Mouse (Mus musculus) Muller cell, postnatal 12 days (primary cell): ENCODE results near the gene Chac2.
"Not testable (repeated sequence)": the region's sequence is repeated elsewhere in the genome, so short reads cannot be mapped to it uniquely, and the experiment has no call there.

Source experiments
- DNase-seq: peaks from one replicate; pipeline ENCODE4 v3.0.0-alpha.2; 2015; ENCODE audit errors: inconsistent ontology term

The Chac2 gene

GRCm38 (mm10) chr11:30985877-30986624 is at the start of gene Chac2:
Chac2 (minus strand) TSS chr11:30986350.
- DNase-seq = peak; percentile 96

GRCm38 (mm10) chr11:31034958-31035357 is 48.8 kb upstream of the Chac2 start:
- no peak for DNase-seq

GRCm38 (mm10) chr11:31017466-31017865 is 31.3 kb upstream of the Chac2 start:
- not testable (repeated sequence) for DNase-seq

- not testable (repeated sequence) for DNase-seq
Measured at GRCm38 (mm10) chr11:31009668-31010067, 23.5 kb upstream of the Chac2 start.

GRCm38 (mm10) chr11:31001169-31001908 is 15.2 kb upstream of the Chac2 start:
- DNase-seq = no peak

- no peak for DNase-seq
Measured at GRCm38 (mm10) chr11:31000028-31000427, 13.9 kb upstream of the Chac2 start.

GRCm38 (mm10) chr11:30998704-30999103 is 12.6 kb upstream of the Chac2 start:
- DNase-seq = no peak

- DNase-seq = no peak
Measured at GRCm38 (mm10) chr11:30998199-30998598, 12.0 kb upstream of the Chac2 start.

- DNase-seq = no peak
Measured at GRCm38 (mm10) chr11:30996670-30997069, 10.5 kb upstream of the Chac2 start.

- no peak for DNase-seq
Measured at GRCm38 (mm10) chr11:30986625-30987017, 471 bp upstream of the Chac2 start.

GRCm38 (mm10) chr11:30985237-30985636 is 913 bp downstream of the Chac2 start:
- no peak for DNase-seq

GRCm38 (mm10) chr11:30954279-30954725 is 31.8 kb downstream of the Chac2 start, which contains the start of gene Erlec1:
Erlec1 (minus strand) TSS chr11:30954335.
- DNase-seq = peak; percentile 91

- peak; percentile 65 for DNase-seq
Measured at GRCm38 (mm10) chr11:30953469-30954154, 32.5 kb downstream of the Chac2 start.

- DNase-seq = no peak
Measured at GRCm38 (mm10) chr11:30952829-30953228, 33.3 kb downstream of the Chac2 start.

GRCm38 (mm10) chr11:30943522-30943921 is 42.6 kb downstream of the Chac2 start:
- no peak for DNase-seq

GRCm38 (mm10) chr11:30928498-30928897 is 57.7 kb downstream of the Chac2 start:
- DNase-seq = no peak

- no peak for DNase-seq
Measured at GRCm38 (mm10) chr11:30928079-30928478, 58.1 kb downstream of the Chac2 start.
